Mouse (Mus musculus): ENCODE results near the gene Ccdc124.
A peak's percentile ranks its signal among the peaks of the same experiment; 100 is the strongest.
"Not testable (repeated sequence)": the region's sequence is repeated elsewhere in the genome, so short reads cannot be mapped to it uniquely, and the experiment has no call there.

Gene Ccdc124

GRCm38 (mm10) chr8:70895571-70896259 lies 22.0 kb upstream of the Ccdc124 start:
- DNase-seq (ENCODE audit: low spot score): not testable (repeated sequence)

- DNase-seq (ENCODE audit: low spot score): no peak
Observed at GRCm38 (mm10) chr8:70894771-70895545, 21.2 kb upstream of the Ccdc124 start.

DNA sequence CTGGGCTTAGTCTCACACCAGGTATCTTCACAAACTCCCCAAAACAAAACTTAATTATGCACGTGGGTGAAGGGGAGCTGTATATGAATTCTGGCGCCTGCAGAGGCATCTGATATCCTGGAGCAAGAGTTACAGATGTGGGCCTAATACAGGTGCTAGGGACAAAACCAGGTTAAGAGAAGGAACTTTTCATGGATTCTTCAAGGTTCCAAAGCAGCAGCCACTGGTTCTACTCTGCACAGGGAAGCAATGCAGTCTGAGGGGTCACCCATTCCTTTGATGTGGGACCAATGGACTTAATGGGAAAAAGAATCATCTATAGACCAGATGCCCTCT lies 20.6 kb upstream of the Ccdc124 start:
- DNase-seq (ENCODE audit: low spot score): no peak

- peak; percentile 69 for DNase-seq (ENCODE audit: low spot score)
Observed at GRCm38 (mm10) chr8:70893656-70894384, 20.1 kb upstream of the Ccdc124 start.

DNA sequence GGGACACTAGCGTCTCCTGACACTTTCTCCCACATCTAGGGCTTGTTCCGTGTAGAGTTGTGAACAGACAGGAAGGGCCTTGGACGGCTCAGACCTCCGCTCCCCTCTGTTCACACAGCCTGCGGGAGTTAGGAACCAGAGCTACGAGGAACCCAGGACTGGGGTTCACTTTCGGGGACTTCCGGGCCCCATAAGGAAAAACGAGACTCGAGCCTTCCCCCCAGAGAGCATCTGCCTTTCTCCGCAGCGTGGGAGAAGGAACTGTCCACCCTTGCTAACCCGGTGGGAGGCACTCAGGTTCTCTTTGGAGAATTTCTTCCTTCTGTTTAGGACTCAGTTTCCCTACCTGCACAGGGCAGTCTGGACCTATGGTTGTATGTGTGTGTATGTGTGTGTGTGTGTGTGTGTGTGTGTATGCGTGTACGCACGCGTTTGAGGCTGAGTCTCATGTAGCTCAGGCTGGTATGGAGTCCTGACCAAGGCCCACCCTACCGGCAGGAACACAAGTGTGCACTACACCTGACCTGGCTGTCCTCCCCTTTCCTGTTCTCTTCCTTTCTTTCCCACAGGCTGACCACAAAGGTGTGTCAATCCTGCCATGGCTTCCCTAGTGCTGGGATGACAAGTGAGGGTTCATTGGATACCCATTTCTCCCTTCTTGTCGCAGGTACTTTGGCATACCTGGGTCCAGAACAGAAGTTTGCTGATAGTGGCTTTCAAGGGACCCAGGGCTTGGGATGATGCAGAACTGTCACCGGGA lies 19.3 kb upstream of the Ccdc124 start:
- DNase-seq (ENCODE audit: low spot score): no peak

DNA sequence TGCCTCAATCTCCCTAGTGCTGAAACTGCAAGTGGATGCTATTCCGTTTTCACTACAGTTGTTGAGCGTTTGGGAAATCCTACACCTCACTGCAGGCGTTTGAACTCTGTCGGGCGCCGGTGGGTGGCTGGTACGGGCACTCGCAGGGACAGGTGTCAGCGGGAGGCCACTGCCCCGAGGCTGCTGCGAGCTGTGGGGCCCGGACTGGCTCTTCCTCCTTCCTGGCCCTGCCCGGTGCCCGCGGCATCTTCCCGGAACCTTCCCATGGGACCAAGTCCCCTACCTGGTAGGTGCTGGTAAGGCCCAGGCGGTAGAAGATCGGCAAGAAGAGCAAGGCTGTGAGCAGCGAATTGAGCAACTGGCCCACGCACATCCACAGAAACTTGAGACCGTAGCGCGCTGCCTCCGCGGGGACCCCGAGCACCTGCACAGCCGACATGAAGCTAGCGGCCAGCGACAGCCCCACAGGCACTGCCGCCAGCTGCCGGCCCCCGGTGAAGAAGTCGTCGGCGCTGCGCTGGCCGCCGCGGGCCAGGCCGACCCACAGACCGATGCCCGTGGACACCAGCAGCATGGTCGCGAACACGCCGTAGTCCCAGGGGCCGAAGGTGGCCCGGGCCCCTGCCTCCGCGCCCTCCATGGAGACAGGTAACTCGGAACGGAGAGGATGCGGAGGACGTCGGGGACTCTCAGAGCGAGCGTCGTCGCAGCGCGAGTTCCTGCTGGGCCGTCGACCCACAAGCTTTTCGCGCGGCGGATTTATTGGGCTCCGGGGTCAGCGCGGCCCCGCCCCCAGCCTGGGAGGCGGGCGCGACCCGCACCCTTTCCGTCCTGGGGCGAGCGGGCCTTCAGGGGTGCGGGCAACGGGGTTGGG lies 18.5 kb upstream of the Ccdc124 start, which contains the start of gene Slc5a5:
Gene Slc5a5, minus strand, starts transcription at position 736 of the 874 bp plus-strand sequence.
- DNase-seq (ENCODE audit: low spot score): no peak

- no peak for DNase-seq (ENCODE audit: low spot score)
Observed at GRCm38 (mm10) chr8:70891356-70891755, 17.6 kb upstream of the Ccdc124 start.

GRCm38 (mm10) chr8:70890656-70891055 lies 16.9 kb upstream of the Ccdc124 start:
- DNase-seq (ENCODE audit: low spot score): no peak

GRCm38 (mm10) chr8:70887669-70888068 lies 13.9 kb upstream of the Ccdc124 start:
- DNase-seq (ENCODE audit: low spot score): no peak

- DNase-seq (ENCODE audit: low spot score): no peak
Observed at GRCm38 (mm10) chr8:70885612-70886011, 11.9 kb upstream of the Ccdc124 start.

GRCm38 (mm10) chr8:70884683-70885082 lies 10.9 kb upstream of the Ccdc124 start:
- no peak for DNase-seq (ENCODE audit: low spot score)

GRCm38 (mm10) chr8:70884186-70884585 lies 10.5 kb upstream of the Ccdc124 start:
- DNase-seq (ENCODE audit: low spot score): no peak

DNA sequence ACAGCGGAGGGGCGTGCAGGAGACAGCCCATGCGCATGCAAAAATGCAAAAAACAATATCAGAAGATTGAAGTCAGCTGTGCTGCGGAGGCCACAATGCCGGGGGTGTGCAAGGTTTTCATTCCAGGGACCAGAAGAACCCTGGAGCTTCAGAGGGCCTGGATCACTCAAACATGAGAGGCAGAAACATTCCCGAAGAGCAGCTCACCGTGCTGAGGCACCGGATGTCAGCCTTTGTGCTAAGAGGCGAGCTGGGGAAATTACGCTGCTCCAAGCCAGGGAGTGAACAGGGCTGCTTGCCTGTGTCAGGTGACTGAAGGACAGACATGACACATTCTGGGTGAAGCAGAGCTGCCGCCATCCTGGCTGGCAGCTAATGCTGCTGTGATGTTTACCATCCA lies 6.8 kb upstream of the Ccdc124 start:
- DNase-seq (ENCODE audit: low spot score): no peak

GRCm38 (mm10) chr8:70880126-70880525 lies 6.4 kb upstream of the Ccdc124 start:
- DNase-seq (ENCODE audit: low spot score): no peak

DNA sequence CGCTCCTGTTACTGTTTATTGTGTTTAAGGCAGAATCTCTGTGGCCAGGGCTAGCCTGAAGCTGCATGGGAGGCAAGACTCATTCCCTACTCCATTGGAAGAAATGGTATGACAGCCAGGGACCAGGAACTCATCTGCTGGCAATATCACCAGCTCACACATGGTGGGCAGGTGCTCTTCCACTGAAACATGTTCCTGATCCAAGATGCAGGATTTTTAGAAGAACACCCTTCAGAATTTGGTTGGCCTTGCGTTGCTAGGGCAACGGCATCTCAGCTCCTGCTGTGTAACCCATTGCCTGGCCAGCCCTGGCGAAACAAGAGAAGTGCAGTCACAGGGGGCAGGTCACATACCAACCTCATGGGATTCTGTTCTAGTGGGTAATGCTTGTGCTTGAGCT lies 5.8 kb upstream of the Ccdc124 start:
- DNase-seq (ENCODE audit: low spot score): no peak

DNA sequence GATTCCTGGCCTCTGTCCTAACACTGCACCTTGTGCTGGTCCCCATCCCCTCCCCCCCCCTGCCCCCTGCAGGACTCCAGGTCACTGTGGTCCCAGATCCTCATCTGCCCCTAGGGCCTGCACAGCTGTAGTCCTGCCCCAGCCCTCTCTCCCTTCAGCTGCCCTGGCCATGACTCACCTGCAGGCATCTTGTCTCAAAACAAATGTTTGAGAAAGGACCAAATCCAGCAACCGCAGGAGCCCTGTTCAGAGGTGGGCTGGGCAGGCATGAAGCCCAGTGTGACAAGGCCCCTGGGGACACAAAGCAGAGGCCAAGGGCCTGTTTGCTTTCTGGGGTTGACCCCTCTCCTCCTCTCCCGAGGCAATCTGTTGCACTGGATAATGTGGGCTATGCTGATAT lies 4.4 kb upstream of the Ccdc124 start:
- DNase-seq (ENCODE audit: low spot score): no peak

GRCm38 (mm10) chr8:70876382-70876781 lies 2.6 kb upstream of the Ccdc124 start:
- DNase-seq (ENCODE audit: low spot score): no peak

DNA sequence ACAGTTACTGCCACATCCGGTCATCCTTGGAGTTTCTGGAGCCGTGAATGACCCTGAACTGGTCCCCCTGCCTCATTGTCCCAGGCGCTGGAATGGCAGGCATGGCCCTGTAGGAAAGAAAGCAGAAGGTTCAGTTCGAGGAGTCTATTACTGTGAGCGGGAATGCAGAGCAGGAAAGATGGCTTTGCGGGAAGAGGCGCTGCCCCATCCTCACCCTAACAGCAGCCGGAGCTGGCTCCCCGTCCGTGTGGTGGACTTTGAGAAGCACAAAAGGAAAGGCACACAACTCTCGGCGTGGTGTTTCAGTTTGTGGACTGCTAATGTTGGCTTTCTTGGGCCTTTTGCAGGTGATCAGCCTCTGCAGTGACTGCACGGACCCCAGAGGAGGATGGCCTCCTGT lies 706 bp upstream of the Ccdc124 start:
- DNase-seq (ENCODE audit: low spot score): no peak

- no peak for DNase-seq (ENCODE audit: low spot score)
Observed at GRCm38 (mm10) chr8:70872643-70873363, 932 bp downstream of the Ccdc124 start.

DNA sequence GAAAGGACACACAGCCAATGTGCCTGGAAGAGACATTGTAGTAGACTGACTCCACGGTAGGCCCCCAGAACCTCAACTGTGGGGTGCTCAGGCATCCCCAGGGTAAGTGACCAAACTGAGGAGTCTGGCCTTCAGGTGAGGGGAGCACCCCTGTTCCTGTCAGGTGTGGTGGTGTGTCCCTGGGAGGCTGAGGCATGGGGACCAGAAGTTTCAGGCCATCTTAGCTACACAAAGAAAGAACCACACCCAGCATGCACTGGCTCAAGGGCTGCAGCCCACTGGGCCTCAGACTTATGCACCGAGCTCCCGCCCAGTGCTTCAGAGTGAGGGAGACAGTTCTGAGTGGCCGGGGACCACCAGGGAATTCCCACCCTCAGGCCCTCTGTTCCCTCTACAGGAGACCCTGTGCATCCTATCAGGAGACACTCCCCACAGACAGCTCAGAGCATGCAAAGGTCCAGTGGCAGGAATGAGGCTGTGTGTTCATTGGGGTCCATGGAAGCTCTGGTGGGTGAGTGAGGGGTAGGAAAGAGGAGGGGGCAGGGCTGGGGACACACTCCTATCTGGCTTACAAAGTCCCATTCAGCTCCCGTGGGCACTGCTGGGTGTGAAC lies 2.4 kb downstream of the Ccdc124 start:
- no peak for DNase-seq (ENCODE audit: low spot score)

Data from spleen, adult 12 weeks (tissue).